Mouse (Mus musculus): Measurements from ENCODE around the gene Kng1. TPM values are rescaled to one million over a fixed set of nuclear protein-coding genes. Genes with fewer than 3 reads are reported as not detected.
A peak's percentile ranks its signal among the peaks of the same experiment; 100 is the strongest.

Gene Kng1
- polyA plus RNA-seq, 1 experiment from 2014 or later, result 2.1 TPM

DNA sequence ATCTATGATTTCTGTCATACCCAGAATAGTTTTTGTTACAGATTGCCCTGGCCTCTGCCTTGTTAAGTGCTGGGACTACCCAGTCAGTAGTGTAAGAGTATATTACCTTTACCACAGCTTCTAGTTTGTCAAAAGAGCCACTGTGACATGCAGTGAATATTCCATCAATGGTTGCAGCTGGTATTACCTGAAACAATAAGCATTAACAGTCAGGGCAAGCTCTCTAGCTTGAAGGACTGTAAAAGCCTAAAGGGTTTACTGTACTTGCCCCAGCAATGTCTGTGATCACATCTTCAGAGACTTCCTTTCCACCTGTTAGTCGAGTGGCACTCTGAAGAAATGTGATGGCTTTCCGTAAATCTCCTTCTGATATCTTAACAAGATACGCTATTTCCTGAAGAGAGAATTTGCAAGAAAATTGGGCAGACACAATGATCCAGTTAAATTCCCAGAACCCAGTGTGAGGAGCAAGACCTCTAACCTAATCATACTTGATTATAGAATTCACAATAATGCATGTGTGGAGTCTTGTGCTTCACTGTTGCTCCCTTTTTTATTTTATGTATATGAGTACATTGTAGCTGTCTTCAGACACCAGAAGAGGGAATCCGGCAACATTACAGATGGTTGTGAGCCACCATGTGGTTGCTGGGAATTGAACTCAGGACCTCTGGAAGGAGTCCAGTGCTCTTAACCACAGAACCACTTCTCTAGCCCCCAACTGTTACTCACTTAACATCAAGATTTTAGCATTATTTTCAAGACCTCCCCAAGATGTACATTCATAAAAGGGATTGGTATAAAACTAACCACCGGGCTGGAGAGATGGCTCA is 56.9 kb downstream of the Kng1 start:
- Histone ChIP-seq H3K9ac (ENCODE audit: low read depth, low read length) (no peak overlapping the region), H3K9me3 (replicated peaks; ENCODE audit: control insufficient read depth, low read length) (no peaks in the 10 kb centered on the region), H3K27me3 (ENCODE audit: control insufficient read depth, insufficient read depth, low read length) (no peaks in the 10 kb centered on the region), H3K36me3 (ENCODE audit: control insufficient read depth, insufficient read depth, low read length) (peaks cover 30% of the 10 kb centered on the region), H3K4me3 (ENCODE audit: low read depth, low read length) (no peak overlapping the region), H3K27ac (ENCODE audit: low read depth, low read length) (no peak overlapping the region), H3K4me2 (no peak overlapping the region), H3K4me1 (ENCODE audit: control insufficient read depth, insufficient read depth, low read length) (peaks cover 11% of the 10 kb centered on the region)
- WGBS (ENCODE audit: insufficient replicate concordance), result 64% methylated on average over 5 of the region's 5 CpGs
- no peak for ATAC-seq (replicated peaks; ENCODE audit: insufficient number of reproducible peaks, low FRiP score, low TSS enrichment)

DNA sequence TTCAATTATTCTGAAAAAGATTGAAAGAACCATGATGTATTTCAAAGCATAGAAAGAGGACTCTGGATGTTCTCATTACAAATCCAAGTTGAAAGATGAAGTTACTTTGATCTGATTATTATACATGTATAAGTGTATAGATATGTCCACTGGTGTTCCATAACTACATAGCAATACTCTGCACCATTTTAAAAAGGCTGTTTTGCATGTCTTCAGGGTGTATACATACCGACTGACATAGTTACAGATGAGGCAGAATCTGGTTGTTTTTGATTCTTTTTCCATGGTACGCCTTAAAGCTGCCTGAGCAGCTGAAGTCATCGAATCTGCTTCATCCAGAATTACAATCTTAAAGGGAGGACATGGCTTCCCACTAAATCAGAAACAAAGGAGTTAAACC is 57.8 kb downstream of the Kng1 start:
- no peak overlapping the region for H3K4me3 ChIP-seq (ENCODE audit: low read depth, low read length)
- H3K4me1 ChIP-seq (ENCODE audit: control insufficient read depth, insufficient read depth, low read length), result peaks cover 2% of the 10 kb centered on the region; the same call in 1 of the 2 replicates
- H3K36me3 ChIP-seq (ENCODE audit: control insufficient read depth, insufficient read depth, low read length), result peaks cover 25% of the 10 kb centered on the region
- H3K27me3 ChIP-seq (ENCODE audit: control insufficient read depth, insufficient read depth, low read length), result no peaks in the 10 kb centered on the region
- 0 out of 2 replicates have a peak, but pooled peaks have one; percentile 26 for ATAC-seq (replicated peaks; ENCODE audit: insufficient number of reproducible peaks, low FRiP score, low TSS enrichment)
- H3K4me2 ChIP-seq, result no peak overlapping the region
- 89% methylated on average over 3 of the region's 3 CpGs for WGBS (ENCODE audit: insufficient replicate concordance)
- no peaks in the 10 kb centered on the region for H3K9me3 ChIP-seq (replicated peaks; ENCODE audit: control insufficient read depth, low read length)
- H3K27ac ChIP-seq (ENCODE audit: low read depth, low read length), result no peak overlapping the region
- H3K9ac ChIP-seq (ENCODE audit: low read depth, low read length), result no peak overlapping the region

DNA sequence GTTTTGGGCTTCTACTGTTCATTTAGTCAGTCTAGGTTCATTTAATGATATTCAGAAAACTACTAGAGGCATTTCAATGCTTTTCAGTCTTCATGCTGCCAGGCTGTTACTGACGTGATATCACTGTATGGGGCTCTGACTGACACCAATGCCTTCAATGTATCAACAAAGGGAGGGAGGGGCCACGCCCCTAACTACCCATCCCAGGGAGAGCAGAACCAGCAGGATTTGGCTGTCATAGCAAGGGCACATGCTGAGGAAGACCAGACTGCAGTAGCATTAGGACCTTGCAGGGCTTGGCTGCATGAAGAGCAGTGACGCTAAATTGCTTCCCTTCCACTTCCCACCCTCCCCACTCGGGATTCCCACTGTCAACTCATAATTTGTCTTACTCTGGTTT is 59.5 kb downstream of the Kng1 start:
- no peak for ATAC-seq (replicated peaks; ENCODE audit: insufficient number of reproducible peaks, low FRiP score, low TSS enrichment)
- Histone ChIP-seq H3K27me3 (ENCODE audit: control insufficient read depth, insufficient read depth, low read length) (no peaks in the 10 kb centered on the region), H3K27ac (ENCODE audit: low read depth, low read length) (no peak overlapping the region), H3K4me1 (ENCODE audit: control insufficient read depth, insufficient read depth, low read length) (no peaks in the 10 kb centered on the region; the same call in 1 of the 2 replicates), H3K4me2 (no peak overlapping the region), H3K4me3 (ENCODE audit: low read depth, low read length) (no peak overlapping the region), H3K9ac (ENCODE audit: low read depth, low read length) (no peak overlapping the region), H3K36me3 (ENCODE audit: control insufficient read depth, insufficient read depth, low read length) (peaks cover 19% of the 10 kb centered on the region), H3K9me3 (replicated peaks; ENCODE audit: control insufficient read depth, low read length) (no peaks in the 10 kb centered on the region)
- 48% methylated on average over 4 of the region's 4 CpGs for WGBS (ENCODE audit: insufficient replicate concordance)

DNA sequence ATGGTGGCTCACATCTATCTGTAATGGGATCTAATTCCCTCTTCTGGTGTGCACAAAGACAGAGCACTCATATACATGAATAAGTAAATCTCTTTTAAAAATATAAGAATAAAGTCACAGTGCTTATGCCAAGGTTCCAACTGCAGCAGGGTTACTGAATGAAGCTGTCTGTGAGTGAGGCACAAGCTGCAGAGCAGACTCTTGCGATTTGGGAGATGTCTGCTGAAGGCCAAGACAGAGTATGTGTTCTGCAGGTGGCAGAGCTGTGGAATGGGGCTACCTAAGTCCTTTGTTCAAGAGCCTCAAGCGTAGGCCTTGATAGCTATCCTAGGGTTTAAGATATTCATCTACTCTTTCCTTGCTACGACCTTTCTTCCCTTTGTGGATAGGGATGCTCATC is 64.8 kb downstream of the Kng1 start:
- Histone ChIP-seq H3K9me3 (replicated peaks; ENCODE audit: control insufficient read depth, low read length) (no peaks in the 10 kb centered on the region), H3K4me1 (ENCODE audit: control insufficient read depth, insufficient read depth, low read length) (no peaks in the 10 kb centered on the region), H3K27me3 (ENCODE audit: control insufficient read depth, insufficient read depth, low read length) (no peaks in the 10 kb centered on the region), H3K36me3 (ENCODE audit: control insufficient read depth, insufficient read depth, low read length) (peaks cover 13% of the 10 kb centered on the region), H3K9ac (ENCODE audit: low read depth, low read length) (no peak overlapping the region), H3K4me3 (ENCODE audit: low read depth, low read length) (no peak overlapping the region), H3K27ac (ENCODE audit: low read depth, low read length) (no peak overlapping the region), H3K4me2 (no peak overlapping the region)
- 96% methylated on average over 3 of the region's 3 CpGs for WGBS (ENCODE audit: insufficient replicate concordance)
- ATAC-seq (replicated peaks; ENCODE audit: insufficient number of reproducible peaks, low FRiP score, low TSS enrichment), result no peak

DNA sequence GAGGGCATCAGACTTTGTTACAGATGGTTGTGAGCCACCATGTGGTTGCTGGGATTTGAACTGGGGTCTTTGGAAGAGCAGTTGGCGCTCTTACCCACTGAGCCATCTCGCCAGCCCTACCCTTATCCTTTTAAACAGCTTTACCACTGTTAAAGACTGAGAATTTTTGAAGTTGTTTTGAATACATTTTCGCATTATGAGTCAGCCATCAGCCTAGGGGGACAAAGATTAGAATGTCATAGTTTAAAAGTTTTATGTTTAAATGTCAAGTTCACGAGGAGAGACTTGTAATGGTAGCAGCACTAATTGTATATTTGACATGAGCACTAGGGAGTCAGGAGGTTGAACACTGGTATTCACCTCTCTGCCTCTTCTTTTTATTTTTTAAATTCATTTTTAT is 65.4 kb downstream of the Kng1 start:
- H3K9ac ChIP-seq (ENCODE audit: low read depth, low read length), result no peak overlapping the region
- no peaks in the 10 kb centered on the region for H3K9me3 ChIP-seq (replicated peaks; ENCODE audit: control insufficient read depth, low read length)
- H3K4me2 ChIP-seq, result no peak overlapping the region
- ATAC-seq (replicated peaks; ENCODE audit: insufficient number of reproducible peaks, low FRiP score, low TSS enrichment), result no peak
- H3K27me3 ChIP-seq (ENCODE audit: control insufficient read depth, insufficient read depth, low read length), result no peaks in the 10 kb centered on the region
- H3K4me3 ChIP-seq (ENCODE audit: low read depth, low read length), result no peak overlapping the region
- 90% methylated on average over 4 of the region's 4 CpGs for WGBS (ENCODE audit: insufficient replicate concordance)
- H3K36me3 ChIP-seq (ENCODE audit: control insufficient read depth, insufficient read depth, low read length), result peaks cover 13% of the 10 kb centered on the region
- no peak overlapping the region for H3K27ac ChIP-seq (ENCODE audit: low read depth, low read length)
- H3K4me1 ChIP-seq (ENCODE audit: control insufficient read depth, insufficient read depth, low read length), result no peaks in the 10 kb centered on the region

DNA sequence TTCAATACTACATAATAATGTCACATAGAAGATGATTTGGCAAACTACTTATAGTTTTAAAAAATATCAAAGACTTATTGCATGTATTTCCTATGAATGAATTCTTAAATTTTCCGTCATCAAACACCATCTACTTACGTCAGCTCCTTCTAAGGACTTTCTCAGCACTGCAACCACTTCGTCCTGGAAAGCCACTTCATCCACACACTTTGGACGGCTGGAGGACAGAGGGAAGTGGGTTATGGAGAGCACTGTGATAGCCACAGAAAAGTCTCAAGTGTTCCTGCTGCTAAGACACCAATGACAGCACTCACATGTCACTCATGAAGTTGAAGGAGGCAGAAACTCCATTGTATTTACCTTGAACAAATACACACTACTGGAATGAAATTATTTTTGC is 66.7 kb downstream of the Kng1 start:
- WGBS (ENCODE audit: insufficient replicate concordance), result 82% methylated on average over 4 of the region's 4 CpGs
- Histone ChIP-seq H3K9me3 (replicated peaks; ENCODE audit: control insufficient read depth, low read length) (no peaks in the 10 kb centered on the region), H3K4me3 (ENCODE audit: low read depth, low read length) (no peak overlapping the region), H3K4me2 (no peak overlapping the region), H3K27me3 (ENCODE audit: control insufficient read depth, insufficient read depth, low read length) (no peaks in the 10 kb centered on the region), H3K27ac (ENCODE audit: low read depth, low read length) (no peak overlapping the region), H3K36me3 (ENCODE audit: control insufficient read depth, insufficient read depth, low read length) (peaks cover 13% of the 10 kb centered on the region), H3K9ac (ENCODE audit: low read depth, low read length) (no peak overlapping the region), H3K4me1 (ENCODE audit: control insufficient read depth, insufficient read depth, low read length) (peaks cover 8% of the 10 kb centered on the region)
- ATAC-seq (replicated peaks; ENCODE audit: insufficient number of reproducible peaks, low FRiP score, low TSS enrichment), result no peak

DNA sequence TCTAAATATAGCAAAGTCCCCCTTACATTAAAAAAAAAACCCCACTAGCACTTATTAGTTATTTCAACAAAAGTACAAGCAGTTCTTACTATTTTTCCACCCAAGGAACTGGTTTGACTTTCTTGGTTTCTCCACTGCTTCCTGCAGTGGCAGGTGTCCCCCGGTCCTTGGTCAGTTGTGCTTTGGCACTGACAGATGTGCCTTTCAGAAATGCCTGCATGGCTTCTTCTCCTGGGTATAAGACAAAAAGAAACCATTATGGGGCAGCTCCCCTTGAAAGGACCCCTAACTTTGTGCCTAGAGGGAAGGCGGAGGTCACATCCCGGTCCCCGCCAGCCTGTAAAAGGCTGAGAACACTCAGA is 69.6 kb downstream of the Kng1 start:
- H3K27me3 ChIP-seq (ENCODE audit: control insufficient read depth, insufficient read depth, low read length), result no peaks in the 10 kb centered on the region
- H3K9me3 ChIP-seq (replicated peaks; ENCODE audit: control insufficient read depth, low read length), result no peaks in the 10 kb centered on the region
- peaks cover 8% of the 10 kb centered on the region for H3K4me1 ChIP-seq (ENCODE audit: control insufficient read depth, insufficient read depth, low read length)
- peak overlapping the region; percentile 97 for H3K27ac ChIP-seq (ENCODE audit: low read depth, low read length)
- peak overlapping the region; percentile 80 for H3K4me3 ChIP-seq (ENCODE audit: low read depth, low read length)
- ATAC-seq (replicated peaks; ENCODE audit: insufficient number of reproducible peaks, low FRiP score, low TSS enrichment), result no peak
- peaks cover 10% of the 10 kb centered on the region for H3K36me3 ChIP-seq (ENCODE audit: control insufficient read depth, insufficient read depth, low read length)
- WGBS (ENCODE audit: insufficient replicate concordance), result 1% methylated on average over 4 of the region's 4 CpGs
- H3K4me2 ChIP-seq, result peak overlapping the region; percentile 92
- H3K9ac ChIP-seq (ENCODE audit: low read depth, low read length), result peak overlapping the region; percentile 95

DNA sequence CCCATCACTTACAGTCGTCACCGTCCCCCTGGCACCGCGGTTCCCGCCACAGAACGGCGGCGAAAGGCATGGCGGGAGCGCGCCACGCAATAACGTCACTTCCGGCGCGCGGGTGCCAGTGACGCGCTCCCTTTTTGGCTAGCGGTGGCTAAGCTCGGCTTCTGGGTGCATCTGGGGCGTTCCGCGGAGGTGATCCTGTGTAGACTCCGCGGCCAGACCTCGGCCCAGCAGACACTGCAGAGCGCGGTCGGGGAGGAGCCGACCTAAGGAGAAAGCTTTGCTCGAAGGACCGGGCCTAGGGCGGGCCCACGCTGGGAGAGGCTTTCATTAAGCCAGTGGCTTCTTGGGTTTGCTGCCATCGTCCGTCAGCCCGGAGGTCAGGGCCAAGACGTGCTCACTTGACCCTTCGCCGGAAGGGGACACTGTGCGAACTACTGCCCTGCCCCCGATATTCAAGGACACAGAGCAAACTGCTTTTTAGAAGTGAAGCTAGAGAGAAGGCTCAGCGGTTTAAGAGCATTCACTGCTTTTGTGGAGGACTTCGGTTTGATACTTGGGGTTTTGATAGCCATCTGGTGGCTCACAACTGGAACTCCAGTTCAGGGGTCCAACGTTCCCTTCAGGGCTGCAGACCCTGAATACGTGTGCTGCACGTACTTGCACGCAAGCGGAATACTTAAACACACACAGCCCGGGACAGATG is 70.2 kb downstream of the Kng1 start, which contains the start of gene Rfc4:
Gene Rfc4, minus strand, starts transcription at position 65 of the 703 bp plus-strand sequence.
- ATAC-seq (replicated peaks; ENCODE audit: insufficient number of reproducible peaks, low FRiP score, low TSS enrichment), result peak; percentile 84
- peaks cover 7% of the 10 kb centered on the region; the same call in 1 of the 2 replicates for H3K36me3 ChIP-seq (ENCODE audit: control insufficient read depth, insufficient read depth, low read length)
- H3K4me2 ChIP-seq, result peak within 1 kb of the TSS; percentile 92
- no peaks in the 10 kb centered on the region for H3K27me3 ChIP-seq (ENCODE audit: control insufficient read depth, insufficient read depth, low read length)
- peaks cover 8% of the 10 kb centered on the region for H3K4me1 ChIP-seq (ENCODE audit: control insufficient read depth, insufficient read depth, low read length)
- peak within 1 kb of the TSS; percentile 80 for H3K4me3 ChIP-seq (ENCODE audit: low read depth, low read length)
- peak within 1 kb of the TSS; percentile 95 for H3K9ac ChIP-seq (ENCODE audit: low read depth, low read length)
- under 1% methylated on average over 51 of the region's 51 CpGs for WGBS (ENCODE audit: insufficient replicate concordance)
- peak within 1 kb of the TSS; percentile 97 for H3K27ac ChIP-seq (ENCODE audit: low read depth, low read length)
- H3K9me3 ChIP-seq (replicated peaks; ENCODE audit: control insufficient read depth, low read length), result no peaks in the 10 kb centered on the region
